Mouse (Mus musculus) midbrain, postnatal 0 days (tissue): ENCODE data around the gene Cspg4. TPM values are rescaled to one million over a fixed set of nuclear protein-coding genes. Genes with fewer than 3 reads are reported as not detected.
A peak's percentile ranks its signal among the peaks of the same experiment; 100 is the strongest.

Source experiments
- ATAC-seq: fragments of 200-750 bp; cut with Nextera tagmentation; 2 replicates; pipeline ENCODE4 v1.8.0; 2017; ENCODE audit warnings: moderate number of reproducible peaks, mild to moderate bottlenecking, moderate TSS enrichment, moderate library complexity; ENCODE audit not compliant: low FRiP score
- DNase-seq: peaks from one replicate; pipeline ENCODE4 v3.0.0-alpha.2; 2015; ENCODE audit warnings: low spot score
- H3K27ac ChIP-seq: fragments of 300-500 bp; sonication (generic); 2 replicates; pipeline ENCODE4 v1.5.1; 2014; ENCODE audit warnings: low read depth, mild to moderate bottlenecking, low read length, mixed read lengths
- H3K27me3 ChIP-seq: fragments of 300-500 bp; sonication (generic); 2 replicates; pipeline ENCODE4 v1.6.1; 2014; ENCODE audit warnings: low read length, control low read depth, mixed read lengths; ENCODE audit not compliant: insufficient read depth
- H3K36me3 ChIP-seq: fragments of 300-500 bp; sonication (generic); 2 replicates; pipeline ENCODE4 v1.6.1; 2014; ENCODE audit warnings: low read length, control low read depth, mixed read lengths; ENCODE audit not compliant: insufficient read depth
- H3K4me1 ChIP-seq: fragments of 300-500 bp; sonication (generic); 2 replicates; pipeline ENCODE4 v1.6.1; 2014; ENCODE audit warnings: mild to moderate bottlenecking, control low read depth, antibody characterized with exemption, low read length, mixed read lengths; ENCODE audit not compliant: insufficient read depth
- H3K4me2 ChIP-seq: fragments of 300-500 bp; sonication (generic); 2 replicates; pipeline ENCODE4 v1.6.1; 2014; ENCODE audit warnings: low read depth, mild to moderate bottlenecking, low read length, mixed read lengths; ENCODE audit not compliant: poor library complexity, severe bottlenecking
- H3K4me3 ChIP-seq: fragments of 300-500 bp; sonication (generic); 2 replicates; pipeline ENCODE4 v1.5.1; 2014; ENCODE audit warnings: low read depth, mild to moderate bottlenecking, low read length, moderate library complexity
- H3K9ac ChIP-seq: fragments of 300-500 bp; sonication (generic); replicated peaks from 2 replicates; pipeline ENCODE4 v1.6.1; 2014; ENCODE audit warnings: mild to moderate bottlenecking, low read length, moderate library complexity, mixed read lengths; ENCODE audit not compliant: poor library complexity, severe bottlenecking
- H3K9me3 ChIP-seq: fragments of 300-500 bp; sonication (generic); 2 replicates; pipeline ENCODE4 v1.6.1; 2016; ENCODE audit warnings: low read length, control low read depth
- CTCF ChIP-seq: IDR thresholded peaks from 2 replicates; pipeline ENCODE4 v1.5.1; 2016; ENCODE audit warnings: antibody characterized with exemption, mild to moderate bottlenecking
- WGBS: fragments of 180-500 bp; shearing (Covaris S2); extraction: QIAGEN DNeasy Blood & Tissue Kit; methylation state at CpG from one replicate; pipeline ENCODE4 v1.1.7; 2014; 5-methylcytosine and 5-hydroxymethylcytosine counted together
- polyA plus RNA-seq: library from polyadenylated mRNA; unstranded; fragments of >200 nt; fragmentation: Nextera tagmentation; extraction: Ambion mirVana; gene quantifications from 2 replicates; pipeline ENCODE4 v1.2.1, GENCODE M21; 2015
- total RNA-seq: library from RNA; depleted of rRNA; stranded (reverse); fragments of >200 nt; gene quantifications from 2 replicates; pipeline ENCODE4 v1.2.3, GENCODE M21; 2014

Cspg4 gene
- total and polyA plus RNA-seq, 2 experiments from 2014 or later: 7.5 to 37.3 TPM

- H3K9me3 ChIP-seq: no peaks in the 10 kb centered on the region
- no peak overlapping the region for H3K4me3 ChIP-seq
- DNase-seq: peak; percentile 72
- H3K4me2 ChIP-seq: no peak overlapping the region
- H3K27ac ChIP-seq: no peak overlapping the region
- H3K4me1 ChIP-seq: no peaks in the 10 kb centered on the region; the same call in 1 of the 2 replicates
- no peaks in the 10 kb centered on the region for H3K36me3 ChIP-seq
- WGBS: 34% methylated on average over 7 of the region's 7 CpGs
- peak; percentile 89 for TF ChIP-seq CTCF
- H3K9ac ChIP-seq: no peak overlapping the region
- ATAC-seq: no peak
- H3K27me3 ChIP-seq: no peaks in the 10 kb centered on the region
Measured at GRCm38 (mm10) chr9:56843679-56844188, 21.1 kb upstream of the Cspg4 start.

- no peak overlapping the region for H3K4me3 ChIP-seq
- no peaks in the 10 kb centered on the region; the same call in 1 of the 2 replicates for H3K4me1 ChIP-seq
- H3K9ac ChIP-seq: no peak overlapping the region
- H3K36me3 ChIP-seq: no peaks in the 10 kb centered on the region
- H3K4me2 ChIP-seq: no peak overlapping the region
- H3K27ac ChIP-seq: no peak overlapping the region
- TF ChIP-seq CTCF: no peak
- WGBS: 61% methylated on average over 8 of the region's 8 CpGs
- ATAC-seq (no peak), DNase-seq (peak; percentile 57)
- H3K9me3 ChIP-seq: no peaks in the 10 kb centered on the region
- H3K27me3 ChIP-seq: no peaks in the 10 kb centered on the region
Measured at GRCm38 (mm10) chr9:56844644-56845043, 20.2 kb upstream of the Cspg4 start.

- DNase-seq: peak; percentile 89
- peak; percentile 93 for TF ChIP-seq CTCF
- Histone ChIP-seq H3K27ac (no peak overlapping the region), H3K27me3 (no peaks in the 10 kb centered on the region), H3K4me2 (no peak overlapping the region), H3K4me1 (no peaks in the 10 kb centered on the region; the same call in 1 of the 2 replicates), H3K4me3 (no peak overlapping the region), H3K9ac (no peak overlapping the region), H3K36me3 (no peaks in the 10 kb centered on the region), H3K9me3 (no peaks in the 10 kb centered on the region)
- WGBS: 12% methylated on average over 3 of the region's 3 CpGs
- ATAC-seq: peak; percentile 55; the same call in 1 of the 2 replicates
Measured at GRCm38 (mm10) chr9:56847523-56847922, 17.3 kb upstream of the Cspg4 start.

GRCm38 (mm10) chr9:56850128-56850904 is 14.5 kb upstream of the Cspg4 start:
- Histone ChIP-seq H3K4me3 (no peak overlapping the region), H3K4me1 (no peaks in the 10 kb centered on the region), H3K9me3 (no peaks in the 10 kb centered on the region), H3K4me2 (no peak overlapping the region), H3K36me3 (no peaks in the 10 kb centered on the region), H3K27me3 (no peaks in the 10 kb centered on the region), H3K9ac (no peak overlapping the region), H3K27ac (no peak overlapping the region)
- TF ChIP-seq CTCF: no peak
- DNase-seq (peak; percentile 44), ATAC-seq (no peak)
- WGBS: 77% methylated on average over 14 of the region's 14 CpGs

GRCm38 (mm10) chr9:56850905-56851252 is 14.0 kb upstream of the Cspg4 start:
- no peaks in the 10 kb centered on the region for H3K36me3 ChIP-seq
- no peak overlapping the region for H3K4me2 ChIP-seq
- no peak for DNase-seq
- no peaks in the 10 kb centered on the region for H3K9me3 ChIP-seq
- no peaks in the 10 kb centered on the region for H3K27me3 ChIP-seq
- H3K27ac ChIP-seq: no peak overlapping the region
- no peaks in the 10 kb centered on the region for H3K4me1 ChIP-seq
- no peak for ATAC-seq
- WGBS: 78% methylated on average over 4 of the region's 4 CpGs
- no peak overlapping the region for H3K9ac ChIP-seq
- H3K4me3 ChIP-seq: no peak overlapping the region
- TF ChIP-seq CTCF: no peak

- peak; percentile 35 for DNase-seq
- 36% methylated on average over 11 of the region's 11 CpGs for WGBS
- peak; percentile 27; the same call in 1 of the 2 replicates for ATAC-seq
Measured at GRCm38 (mm10) chr9:56851778-56852177, 13.1 kb upstream of the Cspg4 start.

More at GRCm38 (mm10) chr9:56851778-56852177, 13.1 kb upstream of the Cspg4 start:
- Histone ChIP-seq H3K9me3 (no peaks in the 10 kb centered on the region), H3K4me2 (no peak overlapping the region), H3K4me1 (no peaks in the 10 kb centered on the region), H3K36me3 (no peaks in the 10 kb centered on the region), H3K4me3 (no peak overlapping the region), H3K27ac (no peak overlapping the region), H3K27me3 (no peaks in the 10 kb centered on the region), H3K9ac (no peak overlapping the region)
- TF ChIP-seq CTCF: no peak
